9 mouse cellular contexts compared by ENCODE assay signal in the genomic region with DNA sequence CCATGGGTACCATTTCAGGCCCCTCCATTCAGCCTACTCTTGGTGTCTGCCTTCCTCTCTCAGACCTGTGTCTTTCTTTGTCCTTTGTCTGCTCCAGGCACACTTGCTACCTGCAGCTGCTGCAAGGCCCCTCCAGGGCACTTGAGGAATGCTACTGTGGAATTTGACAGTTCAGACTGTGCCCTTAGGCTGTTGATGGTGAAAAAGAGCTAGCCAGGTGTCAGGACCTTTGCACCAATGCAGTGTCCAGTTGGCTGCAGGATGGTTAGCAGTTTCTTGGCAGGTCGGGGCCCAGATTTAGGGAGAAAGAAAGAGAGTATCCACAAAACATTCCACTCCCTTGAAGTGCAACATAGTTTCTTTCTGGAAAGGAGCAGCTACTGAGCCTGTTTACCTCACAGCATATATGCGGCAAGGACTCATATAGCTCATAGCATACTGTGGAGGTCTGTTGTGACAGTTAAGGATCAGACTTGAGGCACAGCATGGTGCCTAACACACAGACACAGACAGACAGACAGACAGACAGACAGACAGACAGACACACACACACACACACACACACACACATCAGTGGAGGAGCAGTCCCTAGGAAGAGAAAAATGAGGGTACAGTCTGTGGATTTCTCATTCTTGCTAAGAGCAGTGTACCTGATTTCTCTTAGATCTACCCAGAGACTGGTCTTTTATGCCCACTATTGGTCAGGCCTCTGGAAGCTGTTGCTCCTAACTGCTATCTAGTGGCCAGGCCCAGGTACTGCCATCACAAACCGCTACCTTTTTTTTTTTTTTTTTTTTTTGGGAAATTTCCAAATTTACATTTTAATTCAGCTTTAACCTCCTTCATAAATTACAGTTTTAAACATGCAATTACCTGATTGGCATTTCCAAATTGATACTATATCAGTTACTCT. TPM values are rescaled to one million over a fixed set of nuclear protein-coding genes. Genes with fewer than 3 reads are reported as not detected.
DNase-seq lines count a peak whose midpoint lies in the region; ATAC-seq and TF ChIP-seq lines count a peak whose summit lies in the region.
"Had no signal": no experiment of that assay in that cellular context is flagged by ENCODE, and none has a peak within 500 bp of the region (broad histone marks: within the 10 kb centered on the region; RNA-seq: fewer than 3 reads in every experiment).

No protein-coding gene starts in this region.

- H3K4me1 ChIP-seq in lung, embryonic 14.5 days (ENCODE audit: insufficient read depth) = no peaks in the 10 kb centered on the region
- no peaks in the 10 kb centered on the region for H3K4me1 ChIP-seq in hindbrain, embryonic 16.5 days (ENCODE audit: control insufficient read depth, insufficient read depth, low read depth, low read length)

- H3K27me3 ChIP-seq in lung, embryonic 14.5 days (ENCODE audit: insufficient read depth, low read length) = no peaks in the 10 kb centered on the region
- no peaks in the 10 kb centered on the region for H3K27me3 ChIP-seq in hindbrain, embryonic 16.5 days (replicated peaks; ENCODE audit: control insufficient read depth, insufficient read depth, low read length)

- peak; percentile 70 for DNase-seq in lung, embryonic 14.5 days
- DNase-seq in lung, postnatal 4 days = no peak
- DNase-seq in c-Kit-positive CD71-positive TER-119-positive erythroid progenitor cells, embryonic 14.5 days (ENCODE audit: low spot score) = peak; percentile 29
- no peak for DNase-seq in urinary bladder, adult 2 months (ENCODE audit: low spot score)
- DNase-seq in gastrocnemius, adult 18-20 months (ENCODE audit: low spot score) = no peak
- no peak for DNase-seq in left cerebral cortex, adult 18-20 months (ENCODE audit: low spot score in 2 of 2)

- H3K9ac ChIP-seq in lung, embryonic 14.5 days = no peak overlapping the region
- no peak overlapping the region for H3K9ac ChIP-seq in hindbrain, embryonic 16.5 days (ENCODE audit: low read depth, low read length)

- no peak overlapping the region for H3K4me3 ChIP-seq in lung, embryonic 14.5 days (ENCODE audit: low read depth, low read length)
- no peak overlapping the region for H3K4me3 ChIP-seq in hindbrain, embryonic 16.5 days (ENCODE audit: low read length)
- H3K4me3 ChIP-seq: erythroblast, embryonic 14.5 days had no signal

- H3K9me3 ChIP-seq in lung, embryonic 14.5 days (ENCODE audit: low read depth, low read length) = no peaks in the 10 kb centered on the region
- no peaks in the 10 kb centered on the region for H3K9me3 ChIP-seq in hindbrain, embryonic 16.5 days (ENCODE audit: control insufficient read depth, low read length)

- no peaks in the 10 kb centered on the region for H3K36me3 ChIP-seq in lung, embryonic 14.5 days (ENCODE audit: insufficient read depth)
- H3K36me3 ChIP-seq in hindbrain, embryonic 16.5 days (ENCODE audit: control insufficient read depth, insufficient read depth, low read length) = no peaks in the 10 kb centered on the region

- TF ChIP-seq CTCF in lung, embryonic 14.5 days (IDR thresholded peaks at IDR 0.05; ENCODE audit: low read depth) = peak; percentile 76

- WGBS in lung, embryonic 14.5 days = 43% methylated on average over 3 of the region's 3 CpGs
- WGBS in hindbrain, embryonic 16.5 days = 60% methylated on average over 3 of the region's 3 CpGs

- ATAC-seq in lung, embryonic 14.5 days (ENCODE audit: insufficient read depth) = peak; percentile 79
- peak; percentile 78 for ATAC-seq in hindbrain, embryonic 16.5 days
- peak; percentile 87 for ATAC-seq in megakaryocyte, adult 5-6 weeks (ENCODE audit: poor library complexity, severe bottlenecking)

- no peak overlapping the region for H3K4me2 ChIP-seq in lung, embryonic 14.5 days
- no peak overlapping the region for H3K4me2 ChIP-seq in hindbrain, embryonic 16.5 days (ENCODE audit: low read length)

- H3K27ac ChIP-seq in lung, embryonic 14.5 days (ENCODE audit: low read depth) = peak overlapping the region; percentile 38; the same call in 1 of the 2 replicates
- H3K27ac ChIP-seq in hindbrain, embryonic 16.5 days (ENCODE audit: low read depth, low read length) = no peak overlapping the region

RNA-seq across cellular contexts. Expression of a gene that starts 6.3 kb away (rescaled TPM):
- polyA plus RNA-seq in lung, embryonic 14.5 days (2014; fragmentation: Nextera tagmentation; extraction: Ambion mirVana) = 35.2 and 40.0 TPM in 2 replicates
- polyA plus RNA-seq in hindbrain, embryonic 16.5 days (2015; fragmentation: Nextera tagmentation; extraction: Ambion mirVana) = 36.2 and 37.1 TPM in 2 replicates
- 11.7 and 13.5 TPM in 2 replicates for total RNA-seq in megakaryocyte, adult 5-6 weeks (2015)
- total RNA-seq in megakaryocyte, adult 5-6 weeks (2017) = 19.1 and 23.2 TPM in 2 replicates
- polyA plus RNA-seq in urinary bladder, adult 2 months (2012; rRNA removed) = 23.2 and 26.1 TPM in 2 replicates
- 10 to 100 TPM; 12.1 to 16.0 TPM for total RNA-seq in gastrocnemius, adult 18-20 months (2021)
- total RNA-seq in left cerebral cortex, adult 18-20 months (2021) = 10 to 100 TPM; 10.8 to 17.3 TPM

RNA-seq across cellular contexts. Expression of a gene that starts 16.7 kb away (rescaled TPM):
- not detected in 2 replicates for polyA plus RNA-seq in lung, embryonic 14.5 days (2014; fragmentation: Nextera tagmentation; extraction: Ambion mirVana)
- polyA plus RNA-seq in hindbrain, embryonic 16.5 days (2015; fragmentation: Nextera tagmentation; extraction: Ambion mirVana) = 0.25 TPM in 1 of 2 replicates, not detected in the other
- not detected in 2 replicates for total RNA-seq in megakaryocyte, adult 5-6 weeks (2015)
- not detected in 2 replicates for total RNA-seq in megakaryocyte, adult 5-6 weeks (2017)
- 0.06 TPM in 1 of 2 replicates, not detected in the other for polyA plus RNA-seq in urinary bladder, adult 2 months (2012; rRNA removed)
- total RNA-seq in gastrocnemius, adult 18-20 months (2021) = not detected
- not detected for total RNA-seq in left cerebral cortex, adult 18-20 months (2021)
- polyA plus RNA-seq: erythroblast, embryonic 14.5 days had no signal

Comparison
In these comparisons a context has a peak if more than half of its experiments do, and no peak if none do; other contexts are left out.
1. DNase-seq: peak in lung, embryonic 14.5 days (single experiment) and c-Kit-positive CD71-positive TER-119-positive erythroid progenitor cells, embryonic 14.5 days (single experiment); none in lung, postnatal 4 days (0 of 2), urinary bladder, adult 2 months (single experiment), gastrocnemius, adult 18-20 months (single experiment) and left cerebral cortex, adult 18-20 months (0 of 2).
2. Peak in every context shown above with its lines, with median percentiles within 50 percentile points of each other: ATAC-seq.